Mouse (Mus musculus) neutrophil, adult 5-6 weeks (primary cell): ENCODE results near the gene Nr2e3. TPM values are rescaled to one million over a fixed set of nuclear protein-coding genes. Genes with fewer than 3 reads are reported as not detected.
"Not testable (repeated sequence)": the region's sequence is repeated elsewhere in the genome, so short reads cannot be mapped to it uniquely, and the experiment has no call there.

Source experiments
- ATAC-seq: fragments of 151-379, 151-347 bp; 2 replicates; pipeline ENCODE4 v1.8.0; 2017; ENCODE audit warnings: mild to moderate bottlenecking, moderate TSS enrichment; ENCODE audit not compliant: insufficient number of reproducible peaks, poor library complexity, low FRiP score, severe bottlenecking; ENCODE audit errors: extremely low read depth
- total RNA-seq: library from RNA; stranded (forward); fragments of 200-1000 nt; gene quantifications from 2 replicates; pipeline ENCODE4 v1.2.3, GENCODE M21; 2017

The Nr2e3 gene
- total RNA-seq, 1 experiment from 2014 or later: not detected

- no peak for ATAC-seq
Observed at GRCm38 (mm10) chr9:59952515-59953070, 7.9 kb downstream of the Nr2e3 start.

DNA sequence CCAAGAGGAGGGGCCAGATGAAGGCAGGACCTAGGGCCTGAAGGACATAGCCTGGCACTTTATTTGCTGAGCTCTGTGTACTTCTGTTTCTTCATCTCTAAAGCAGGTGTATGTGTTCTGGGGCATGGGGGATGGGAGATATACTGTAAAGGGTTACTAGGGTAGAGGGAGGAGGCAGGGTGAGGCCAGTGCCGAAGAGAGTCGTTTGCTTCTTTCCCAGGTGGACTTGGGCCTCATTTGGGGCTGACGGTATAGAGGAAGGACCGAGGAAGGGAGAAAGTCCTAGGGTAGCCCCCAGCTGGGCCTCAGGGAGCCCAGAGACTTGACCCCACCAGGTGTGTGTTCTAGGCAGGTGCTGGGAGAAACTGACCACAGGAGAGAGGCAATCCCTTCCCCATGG, 8.5 kb downstream of the Nr2e3 start:
- ATAC-seq: no peak

DNA sequence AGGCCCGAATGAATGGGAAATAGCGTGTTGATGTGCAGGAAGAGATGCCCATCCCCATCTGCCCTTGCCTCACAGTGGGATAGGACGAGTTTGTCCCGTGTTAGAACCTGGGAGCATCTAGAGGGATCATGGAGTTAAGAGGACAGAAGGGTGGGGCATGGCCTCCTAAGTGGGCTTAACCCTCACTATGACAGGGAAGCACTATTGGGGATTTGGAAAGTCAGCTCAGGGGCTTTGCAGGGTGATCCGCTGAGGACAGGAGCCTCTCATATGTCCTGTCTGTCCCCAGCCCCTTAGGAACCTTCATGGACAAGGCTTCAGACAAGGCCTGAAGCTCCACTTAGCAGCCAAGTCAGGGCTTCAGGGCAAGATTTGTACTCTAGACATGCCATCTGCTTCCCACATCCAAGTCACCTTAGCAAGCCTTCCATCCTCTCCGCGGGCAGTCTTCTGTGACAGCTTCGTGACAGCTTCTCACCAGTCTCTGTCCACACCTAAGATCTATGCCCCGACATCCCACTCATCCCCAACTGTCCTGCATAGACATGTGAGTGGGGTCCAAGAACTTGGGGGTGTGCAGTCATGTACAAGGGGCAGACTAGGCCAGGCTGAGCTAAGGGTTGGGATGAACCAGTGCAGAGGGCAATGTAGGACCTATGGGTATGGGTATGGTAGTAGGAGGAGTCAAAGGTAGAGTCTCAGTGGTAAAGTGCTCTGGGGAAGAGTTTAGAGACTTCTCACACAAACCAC, 9.3 kb downstream of the Nr2e3 start:
- no peak for ATAC-seq

DNA sequence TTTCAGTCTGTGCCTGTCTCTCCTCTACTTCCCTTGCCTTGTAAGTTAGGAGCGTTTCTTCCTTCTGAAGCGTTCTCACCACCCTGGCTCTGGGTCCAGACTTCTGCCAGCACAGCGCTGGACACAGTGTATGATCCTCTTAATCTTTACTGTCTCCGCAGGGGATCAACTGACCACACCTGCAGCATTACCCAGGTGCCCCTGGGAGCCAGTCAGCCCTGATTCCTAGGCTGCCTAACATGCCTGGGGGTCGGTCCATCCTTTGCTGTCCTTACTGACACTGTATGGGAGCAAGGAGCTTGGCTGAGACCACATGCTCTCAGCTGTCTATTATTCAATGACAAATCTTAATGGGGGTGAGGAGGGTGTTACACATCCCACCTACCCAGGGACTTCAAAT, 10.5 kb downstream of the Nr2e3 start:
- no peak for ATAC-seq

DNA sequence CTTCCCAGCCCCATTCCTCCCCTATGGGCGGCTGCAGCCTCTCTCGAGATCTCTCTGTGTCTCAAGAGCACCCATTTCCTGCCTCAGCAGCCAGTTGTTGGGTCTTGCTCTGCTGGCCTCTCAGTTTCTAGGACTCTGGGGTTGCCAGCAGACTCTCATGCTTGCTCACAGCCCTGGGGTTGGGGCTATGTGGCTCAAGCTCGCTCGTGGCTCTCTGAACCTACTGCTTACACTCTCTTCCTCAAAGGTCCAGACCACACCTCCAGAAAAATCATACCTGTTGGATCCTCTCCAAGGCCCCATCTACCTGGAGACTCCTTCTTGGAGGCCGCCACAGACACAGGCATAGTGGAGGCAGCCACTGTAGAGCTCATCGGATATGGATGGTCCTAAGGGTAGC, 10.9 kb downstream of the Nr2e3 start:
- no peak for ATAC-seq

DNA sequence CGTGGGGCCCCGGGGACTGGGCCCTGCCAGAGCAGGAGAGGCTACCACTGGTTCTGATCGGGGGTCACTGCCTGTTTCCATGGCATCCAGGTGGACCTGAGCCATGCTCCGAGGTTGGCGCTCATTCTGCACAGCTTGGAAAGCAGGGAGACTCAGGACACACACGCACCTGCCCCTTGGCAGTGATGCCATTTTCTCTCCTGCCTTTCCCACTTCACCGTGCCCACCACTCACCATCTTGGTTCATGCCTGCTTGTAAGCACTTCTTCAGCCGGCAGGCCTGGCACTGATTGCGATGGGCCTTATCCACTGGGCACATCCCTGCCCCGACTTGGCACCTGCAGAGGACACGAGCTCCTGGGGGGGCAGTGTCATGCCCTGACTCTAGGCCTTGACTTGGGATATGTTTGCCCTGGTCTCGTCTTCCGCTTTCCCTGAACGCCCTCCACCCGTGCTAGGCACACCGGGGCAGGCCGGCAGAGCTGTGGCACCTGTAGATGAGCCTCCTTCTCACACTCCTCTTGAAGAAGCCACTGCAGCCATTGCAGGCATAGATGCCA, 11.7 kb downstream of the Nr2e3 start:
- ATAC-seq: no peak

DNA sequence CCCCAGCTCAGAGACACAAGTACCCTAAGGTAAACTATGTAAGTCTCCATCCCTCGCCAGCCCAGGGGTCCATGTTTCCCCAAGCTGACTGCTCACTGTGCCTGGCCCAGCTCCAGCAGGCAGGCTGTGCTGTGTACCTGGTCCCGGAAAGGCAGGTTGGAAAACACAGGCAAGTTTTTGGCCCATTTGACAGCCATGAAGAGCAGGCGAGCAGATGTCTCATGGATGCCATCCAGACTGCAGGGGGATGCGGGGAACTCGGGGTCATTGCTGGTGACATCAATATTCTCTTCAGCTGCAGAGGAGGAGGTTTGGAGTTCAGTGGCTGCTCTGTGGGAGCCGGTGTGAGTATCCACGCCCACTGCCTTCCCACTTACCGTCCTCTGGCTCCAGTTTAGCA, 12.2 kb downstream of the Nr2e3 start:
- ATAC-seq: no peak

- no peak for ATAC-seq
Observed at GRCm38 (mm10) chr9:59947271-59947670, 13.2 kb downstream of the Nr2e3 start.

DNA sequence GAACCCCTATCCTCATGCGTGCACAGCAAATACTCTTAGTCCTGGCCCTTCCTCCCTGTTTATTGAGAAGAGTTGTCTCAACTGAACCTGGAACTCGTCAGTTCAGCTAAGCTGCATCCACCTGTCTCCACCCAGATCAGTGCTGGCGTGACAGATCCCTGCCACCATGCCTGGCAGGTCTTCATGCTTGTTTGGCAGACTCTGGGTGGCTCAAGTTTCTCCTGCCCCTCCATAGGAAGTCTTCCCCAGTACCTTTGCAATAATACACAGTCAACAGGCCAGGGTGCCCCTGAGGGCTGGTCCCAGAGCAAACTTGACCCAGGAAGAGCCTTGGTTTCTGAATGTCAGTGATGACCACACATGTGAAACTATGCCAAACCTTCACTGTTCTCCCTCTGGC, 15.2 kb downstream of the Nr2e3 start:
- ATAC-seq: no peak

DNA sequence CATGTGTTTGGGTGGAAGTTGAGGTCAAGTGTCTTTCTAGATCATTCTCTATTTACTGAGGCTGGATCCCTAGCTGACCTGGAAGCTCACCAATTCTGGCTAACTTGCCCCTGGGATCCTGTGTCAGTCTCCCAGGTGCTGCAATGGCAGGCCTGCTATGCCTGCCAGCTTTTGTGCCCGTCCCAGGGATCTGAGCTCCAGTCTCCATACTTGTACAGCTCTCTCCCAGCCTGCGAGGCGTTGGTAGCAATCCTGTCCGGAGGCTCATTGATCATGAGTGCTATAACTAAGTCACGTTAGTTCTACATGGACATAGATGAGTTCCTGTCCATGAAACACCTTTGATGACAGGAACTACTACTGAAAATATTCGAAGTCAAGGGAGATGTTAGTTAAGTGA, 16.6 kb downstream of the Nr2e3 start:
- ATAC-seq: no peak

DNA sequence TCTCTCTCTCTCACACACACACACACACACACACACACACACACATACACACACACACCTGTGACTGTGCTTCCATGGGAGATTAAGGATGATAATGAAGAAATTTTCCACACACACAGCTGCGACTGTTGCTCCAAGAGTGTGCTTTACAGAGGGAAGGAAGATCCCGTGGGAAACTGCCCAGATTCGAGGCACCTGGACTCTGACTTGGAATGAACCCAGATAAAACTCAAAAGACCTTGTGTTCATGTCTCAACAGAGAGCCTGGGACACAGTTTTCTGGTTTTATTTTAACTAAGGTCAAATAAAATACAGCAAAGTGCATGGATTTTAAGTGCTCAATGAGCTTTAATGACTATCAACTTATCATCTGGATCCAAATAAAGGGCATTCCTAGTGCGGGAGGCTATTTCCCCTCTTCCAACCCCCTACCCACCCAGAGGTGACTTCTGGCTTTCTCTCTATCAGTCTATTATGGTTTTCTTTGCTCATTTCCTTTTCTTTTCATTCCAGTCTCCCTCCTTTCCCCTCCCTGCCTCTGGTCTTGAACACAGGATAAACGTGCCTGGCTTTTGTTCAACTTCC, 17.9 kb downstream of the Nr2e3 start:
- ATAC-seq: no peak

DNA sequence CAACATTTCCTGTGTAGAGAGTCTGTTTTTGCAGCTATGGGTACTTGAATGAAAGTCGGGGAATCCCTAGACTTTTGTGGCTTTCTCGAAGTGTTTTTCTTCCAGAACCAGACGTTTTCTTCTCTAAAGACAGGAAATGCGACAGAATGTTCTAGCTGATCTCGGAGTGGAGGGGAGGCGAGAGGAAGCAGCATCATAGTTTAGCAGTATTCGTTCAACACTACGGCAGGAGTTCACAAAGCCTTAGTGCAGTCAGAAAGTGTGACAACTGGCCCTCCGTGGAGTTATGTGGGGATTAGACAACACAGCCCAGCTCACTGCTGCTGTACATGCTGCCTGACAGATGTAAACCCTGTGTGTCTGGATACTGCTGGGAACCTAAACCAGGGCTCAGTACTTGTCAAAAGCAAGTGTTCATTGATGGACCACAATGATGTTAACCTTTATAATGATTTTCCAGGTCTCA, 18.5 kb downstream of the Nr2e3 start:
- ATAC-seq: peak; percentile 34; the same call in 1 of the 2 replicates

DNA sequence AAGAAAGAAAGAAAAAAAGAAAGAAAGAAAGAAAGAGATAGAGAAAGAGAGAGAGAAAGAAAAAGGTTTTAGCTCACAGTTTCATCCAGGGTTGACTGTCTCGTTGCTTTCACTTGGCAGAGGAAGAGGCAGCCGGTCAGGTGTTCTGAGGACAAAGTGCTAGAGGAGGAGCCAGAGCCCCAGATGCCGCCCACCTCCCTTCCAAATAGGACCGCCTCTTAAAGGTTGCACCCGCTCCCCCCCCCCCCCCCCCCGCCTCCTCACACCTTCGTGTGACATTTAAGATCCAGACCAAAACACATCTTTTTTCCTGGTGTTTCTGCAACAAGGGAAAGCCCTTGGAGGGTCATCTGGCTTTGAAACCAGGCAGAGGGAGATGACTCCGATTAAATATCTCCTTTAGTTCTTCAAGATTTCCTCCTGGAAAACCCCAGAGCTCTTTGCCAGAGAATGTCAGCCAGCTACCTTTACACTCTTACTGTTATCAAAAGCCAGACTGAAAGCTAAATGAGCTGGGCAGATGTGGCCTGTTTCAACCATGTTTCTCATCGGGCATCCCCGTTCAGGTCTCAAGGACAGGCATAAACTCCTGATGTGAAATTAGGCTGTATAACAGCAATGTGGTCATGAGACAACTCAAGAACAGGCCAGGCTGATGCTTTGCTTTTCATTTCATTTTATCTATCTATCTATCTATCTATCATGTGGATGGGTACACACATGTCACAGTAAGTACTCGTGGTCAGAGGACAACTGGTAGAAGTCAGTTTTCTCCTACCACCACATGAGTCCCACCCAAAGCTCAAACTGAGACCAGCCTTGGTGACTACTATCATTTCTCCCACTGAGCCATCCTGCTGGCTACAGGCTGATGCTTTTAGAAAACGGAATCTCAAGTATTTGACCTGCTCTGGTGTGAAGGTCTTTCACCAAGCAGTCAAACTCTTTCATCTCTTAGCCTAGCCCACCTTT, 19.3 kb downstream of the Nr2e3 start:
- ATAC-seq: no peak; the same call in 1 of the 2 replicates

DNA sequence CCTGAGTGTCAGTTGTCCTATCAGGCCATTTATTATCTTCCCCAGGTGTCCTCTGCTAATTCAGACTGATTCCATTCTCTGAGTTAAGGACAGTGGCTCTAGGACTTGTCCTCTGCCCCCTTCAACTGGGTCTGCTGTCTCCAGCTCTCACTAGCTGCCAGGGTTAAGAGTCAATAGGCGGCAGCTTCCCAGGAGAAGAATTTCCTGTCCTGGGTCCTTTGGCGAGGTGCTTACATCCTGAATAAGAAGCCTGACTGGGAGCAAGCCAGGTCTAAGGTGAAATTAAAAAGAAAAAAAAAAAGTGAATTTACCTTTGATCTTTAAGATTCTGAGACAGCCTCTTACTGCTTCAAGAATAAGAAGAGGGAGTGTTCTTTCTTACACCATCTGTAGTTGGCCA, 20.8 kb downstream of the Nr2e3 start:
- no peak for ATAC-seq

DNA sequence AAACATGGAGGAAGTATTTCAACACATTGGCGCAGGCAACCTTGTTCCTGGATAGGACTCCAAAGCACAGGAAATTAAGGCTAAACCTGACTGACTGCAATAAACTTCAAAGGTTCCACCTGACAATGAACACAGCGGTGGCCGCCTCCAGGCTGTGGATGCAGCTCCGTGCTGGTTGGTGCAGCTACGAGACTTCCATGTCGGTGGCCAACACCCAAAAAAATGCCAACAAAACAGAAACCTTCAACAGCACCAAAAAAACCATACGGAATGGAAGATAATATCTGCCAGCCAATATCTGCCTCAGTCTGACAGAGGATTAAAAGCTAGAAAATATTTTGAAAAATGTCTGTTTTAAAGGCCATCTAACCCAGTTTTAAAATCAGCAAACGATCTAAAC, 21.9 kb downstream of the Nr2e3 start:
- ATAC-seq: no peak

- not testable (repeated sequence) for ATAC-seq
Observed at GRCm38 (mm10) chr9:59935866-59936265, 24.6 kb downstream of the Nr2e3 start.

DNA sequence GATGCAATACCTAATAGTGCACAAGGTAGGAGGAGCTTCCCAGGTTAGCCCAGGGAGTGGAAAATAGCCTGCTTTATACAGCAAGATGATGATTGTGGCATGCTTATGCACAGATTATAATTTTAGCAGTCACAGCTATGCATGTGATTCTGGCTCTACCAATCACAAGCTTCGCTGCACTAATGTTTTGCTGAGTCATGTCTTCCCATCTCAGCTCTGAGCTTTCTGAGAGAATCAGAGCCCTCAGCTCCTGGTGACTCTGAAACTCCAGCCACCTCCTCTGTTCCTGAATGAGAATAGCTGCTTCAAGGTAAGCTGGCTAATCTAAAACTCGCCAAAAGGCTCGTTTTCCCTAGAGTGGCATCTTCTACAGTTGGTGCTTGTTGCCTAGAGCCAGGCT, 30.2 kb downstream of the Nr2e3 start:
- no peak for ATAC-seq

GRCm38 (mm10) chr9:59914761-59915160, 45.7 kb downstream of the Nr2e3 start:
- no peak for ATAC-seq

DNA sequence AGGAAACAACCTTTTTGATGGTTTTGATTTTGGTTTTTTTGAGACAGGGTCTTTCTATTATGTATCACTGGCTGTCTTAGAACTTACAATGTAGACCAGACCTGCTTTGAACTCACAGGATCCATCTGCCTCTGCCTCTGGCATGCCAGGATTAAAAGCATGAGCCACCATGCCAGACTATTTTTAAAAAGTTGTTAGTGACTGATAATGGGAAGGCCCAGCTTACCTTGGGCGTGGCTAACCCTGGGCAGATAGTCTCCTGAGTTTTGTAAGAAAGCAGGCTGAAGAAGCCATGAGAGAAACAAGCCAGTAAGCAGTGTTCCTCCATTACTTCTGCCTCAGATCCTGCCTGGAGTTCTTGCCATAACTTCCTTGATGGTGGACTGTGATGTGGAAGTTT, 57.1 kb downstream of the Nr2e3 start:
- no peak for ATAC-seq
